Mouse (Mus musculus) spleen, adult 18-20 months (tissue): ENCODE data around the gene Snx8.
"Not testable (repeated sequence)": the region's sequence is repeated elsewhere in the genome, so short reads cannot be mapped to it uniquely, and the experiment has no call there.

Experiments
- DNase-seq, 2 experiments: peaks; one replicate each; pipeline ENCODE4 v3.0.0; 2022; ENCODE audit warnings: mixed read lengths in 2 of 2

Gene Snx8

GRCm38 (mm10) chr5:140383559-140383958, 5.5 kb downstream of the Snx8 start:
- DNase-seq: peak; percentile 40 to 58

DNA sequence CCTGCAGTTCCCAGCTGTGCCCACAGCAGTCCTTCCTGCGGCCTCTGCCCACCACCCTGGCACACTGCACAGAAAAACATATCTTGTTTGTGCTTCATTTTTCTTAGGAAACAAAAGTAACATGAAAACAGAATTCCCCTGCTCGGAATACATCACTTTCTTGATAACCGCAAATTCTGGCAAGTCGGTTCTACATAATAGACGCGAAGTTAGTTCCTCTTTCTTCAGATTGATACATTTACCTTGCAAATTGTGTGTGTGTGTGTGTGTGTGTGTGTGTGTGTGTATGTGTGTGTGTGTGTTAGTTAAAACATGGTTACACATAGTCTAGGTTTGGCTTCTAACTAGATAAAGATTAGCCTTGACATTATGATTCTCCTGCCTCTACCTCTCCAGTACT, 6.4 kb downstream of the Snx8 start:
- peak in 1 of 2 experiments; percentile 50 for DNase-seq

- DNase-seq: no peak
These were observed 7.9 kb downstream of the Snx8 start for GRCm38 (mm10) chr5:140381156-140381555.

GRCm38 (mm10) chr5:140379299-140379698, 9.8 kb downstream of the Snx8 start:
- peak in 1 of 2 experiments; percentile 25 for DNase-seq

DNA sequence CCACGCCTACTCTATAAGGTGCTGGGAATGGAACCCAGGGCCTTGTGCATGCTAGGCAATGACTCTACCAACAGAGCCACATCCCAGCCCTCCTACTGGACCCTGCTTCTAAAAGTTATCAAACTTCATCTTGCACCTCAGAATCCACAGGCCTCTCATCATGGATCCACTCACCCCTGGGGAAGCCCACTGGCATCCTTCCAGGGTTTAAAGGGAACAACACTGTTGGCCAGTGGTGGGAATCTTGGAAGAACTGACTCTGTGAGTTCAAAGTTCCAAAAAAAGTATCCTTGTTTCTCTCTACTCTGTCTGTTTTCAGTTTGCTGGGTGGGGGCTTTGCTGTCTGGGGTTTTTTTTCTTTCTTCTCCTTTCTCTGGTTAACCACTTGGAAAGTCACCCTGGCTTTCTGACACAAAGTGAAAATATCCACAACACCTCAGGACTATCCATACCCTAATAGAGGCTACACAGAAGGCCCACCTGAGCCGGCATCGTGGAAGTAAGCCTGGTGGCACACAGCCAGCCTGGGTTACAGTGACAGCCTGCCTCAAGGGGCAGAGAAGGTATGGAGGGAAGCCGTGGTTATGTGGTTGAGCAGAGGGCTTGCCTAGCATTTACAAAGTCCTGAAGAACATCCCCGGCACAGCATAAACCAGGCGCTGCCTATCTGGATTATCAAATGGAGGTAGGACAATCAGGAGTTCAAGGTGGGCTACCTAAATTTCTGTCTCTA, 10.8 kb downstream of the Snx8 start:
- peak in 1 of 2 experiments; percentile 42 for DNase-seq

DNA sequence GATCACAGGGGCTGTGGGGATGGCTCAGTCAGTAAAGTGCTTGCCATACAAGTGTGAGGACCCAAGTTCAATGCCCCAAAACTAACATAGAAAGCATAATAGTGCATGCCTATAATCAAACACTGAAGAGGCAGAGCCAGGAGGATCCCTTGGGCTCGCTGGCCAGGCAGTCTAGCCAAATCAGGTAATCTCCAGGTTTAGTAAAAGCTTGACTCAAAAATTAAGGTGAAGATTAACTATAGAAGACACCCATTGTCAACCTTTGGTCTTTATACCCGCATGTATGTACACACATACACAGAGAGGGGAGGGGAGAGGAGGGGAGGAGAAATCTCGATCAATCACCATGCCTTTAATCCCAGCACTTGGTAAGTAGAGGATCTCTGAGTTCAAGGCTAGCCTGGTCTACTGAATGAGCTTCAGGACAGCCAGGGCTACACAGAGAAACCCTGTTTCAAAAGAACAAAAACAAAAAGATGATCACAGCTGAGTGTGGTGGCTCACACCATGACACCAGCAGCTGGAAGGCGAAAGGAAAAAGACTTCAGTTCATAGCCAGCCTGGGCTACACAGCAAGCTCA, 13.7 kb downstream of the Snx8 start:
- no peak for DNase-seq

GRCm38 (mm10) chr5:140374226-140374625, 14.8 kb downstream of the Snx8 start:
- DNase-seq: peak; percentile 43 to 47

DNA sequence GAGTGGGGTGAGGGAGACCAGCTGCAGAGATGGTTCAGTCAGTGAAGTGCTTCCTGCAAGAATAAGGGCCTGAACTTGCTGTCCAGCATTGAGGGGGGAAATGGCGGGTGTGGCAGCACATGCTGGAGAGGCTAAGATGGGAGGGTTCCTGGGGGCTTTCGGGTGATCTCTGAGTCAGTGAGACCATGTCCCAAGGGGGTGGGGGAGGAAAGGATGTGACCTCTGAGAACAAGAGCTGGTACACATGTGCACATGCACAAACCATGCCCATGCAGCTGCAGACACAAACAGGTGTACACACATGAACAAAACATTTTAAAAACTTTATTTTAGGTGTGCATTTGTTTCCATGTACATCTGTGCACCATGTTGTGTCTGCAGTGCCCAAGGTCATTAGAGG, 15.4 kb downstream of the Snx8 start:
- no peak for DNase-seq

DNA sequence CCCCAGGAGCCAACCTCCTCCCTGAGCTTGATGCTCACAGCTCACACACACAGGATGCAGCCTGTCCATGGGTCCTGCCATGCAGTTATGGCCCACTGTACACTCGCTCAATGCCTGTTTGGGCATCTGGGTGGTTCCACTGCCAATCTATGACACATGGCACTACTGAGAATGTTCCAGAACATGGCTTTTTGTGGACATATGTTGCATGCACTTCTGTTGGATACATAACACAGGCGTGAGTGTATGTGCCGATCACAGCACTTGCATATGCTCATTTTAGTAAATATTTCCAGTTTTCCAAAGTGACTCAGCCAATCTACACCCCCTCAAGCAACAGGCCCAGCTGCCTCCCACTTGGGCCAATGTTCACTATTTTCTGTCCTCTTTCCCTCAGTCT, 17.4 kb downstream of the Snx8 start:
- DNase-seq: no peak

DNA sequence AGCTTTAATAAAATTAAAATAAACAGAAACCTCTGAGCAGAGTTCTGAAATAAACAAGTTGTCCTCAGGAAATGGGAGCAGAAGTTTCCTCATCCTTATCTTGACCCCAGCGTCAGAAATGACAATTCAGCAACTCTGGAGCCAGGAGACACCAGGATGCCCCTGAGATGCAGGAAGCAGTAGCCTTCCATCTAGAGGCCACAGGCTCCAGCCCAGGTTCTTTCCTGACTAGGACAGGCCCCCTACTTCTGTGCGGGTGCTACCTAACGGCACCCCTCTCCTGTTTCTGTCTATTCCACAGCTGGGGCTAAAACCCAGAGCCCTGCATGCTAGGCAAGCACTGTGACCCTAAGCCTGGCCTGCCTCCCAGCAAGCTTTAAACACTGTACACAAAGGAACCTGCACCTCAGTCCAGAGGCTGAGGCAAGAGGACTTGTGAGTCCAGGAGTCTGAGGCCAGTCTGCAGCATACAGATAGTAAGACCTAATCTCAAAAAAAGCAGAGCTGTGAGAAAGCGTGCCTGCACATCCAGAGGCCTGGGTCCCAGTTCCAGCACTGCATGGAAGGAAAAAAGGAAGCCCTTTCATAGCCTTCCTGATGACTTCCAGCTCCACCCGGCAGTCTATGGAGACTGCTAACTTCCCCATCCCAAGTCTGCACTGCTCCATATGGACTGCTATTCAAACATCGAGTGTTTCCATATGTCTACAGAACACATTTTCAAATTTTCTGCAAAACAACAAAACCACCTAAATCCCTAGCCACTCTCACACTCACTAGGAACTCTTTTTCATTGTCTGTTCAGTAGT, 18.4 kb downstream of the Snx8 start:
- no peak for DNase-seq

DNA sequence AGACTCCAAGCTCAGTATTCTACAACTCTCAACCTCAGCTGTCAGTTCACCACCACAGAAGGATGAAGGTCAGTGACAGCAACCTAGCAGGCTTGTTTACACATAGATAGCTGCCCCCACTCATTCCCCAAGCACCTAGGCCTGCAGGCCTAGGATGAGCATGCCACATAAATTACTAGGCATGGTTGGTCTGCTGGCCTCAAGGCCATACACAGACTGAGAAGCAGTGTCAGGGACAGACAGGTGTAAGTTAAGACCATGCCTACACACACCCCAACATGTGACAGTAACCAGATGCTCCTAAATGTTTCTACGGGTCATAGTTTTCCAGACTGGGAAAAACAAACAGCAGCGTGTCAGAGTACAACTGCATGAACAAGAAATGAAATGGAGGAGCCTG, 19.6 kb downstream of the Snx8 start:
- DNase-seq: no peak

DNA sequence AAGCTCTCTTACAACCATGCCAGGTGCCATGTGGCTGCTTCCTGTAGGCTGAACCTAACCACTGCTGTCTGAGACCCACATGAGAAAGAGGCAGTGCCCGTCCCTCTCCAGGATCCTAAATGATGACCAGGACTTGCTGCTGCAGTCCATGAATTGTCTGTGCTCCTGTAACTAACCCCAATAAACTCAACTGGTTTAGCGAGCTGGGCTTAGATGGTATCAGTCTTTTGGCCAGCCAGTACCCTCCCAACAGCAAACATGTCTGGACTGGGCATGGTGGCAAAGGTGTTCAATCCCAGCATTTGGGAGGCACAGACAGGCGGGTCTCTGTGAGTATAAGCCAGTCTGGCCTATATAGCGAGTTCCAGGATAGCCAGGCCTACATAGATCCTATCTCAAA, 20.1 kb downstream of the Snx8 start:
- no peak for DNase-seq

DNA sequence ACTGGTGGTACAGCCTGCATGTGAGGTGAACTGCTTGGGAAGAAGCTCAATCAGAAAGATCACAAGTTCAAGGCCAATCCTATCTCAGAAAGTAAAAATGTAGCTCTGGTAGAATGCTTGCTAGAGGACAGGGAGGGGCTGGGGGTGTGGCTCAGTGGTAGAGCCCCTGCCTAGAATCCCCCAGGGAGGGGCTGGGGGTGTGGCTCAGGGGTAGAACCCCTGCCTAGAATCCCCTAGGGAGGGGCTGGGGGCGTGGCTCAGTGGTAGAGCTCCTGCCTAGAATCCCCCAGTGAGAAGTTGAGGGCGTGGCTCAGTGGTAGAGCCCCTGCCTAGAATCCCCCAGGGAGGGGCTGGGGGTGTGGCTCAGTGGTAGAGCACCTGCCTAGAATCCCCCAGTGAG, 20.9 kb downstream of the Snx8 start:
- not testable (repeated sequence) for DNase-seq

- DNase-seq: no peak
These were observed 24.6 kb downstream of the Snx8 start for GRCm38 (mm10) chr5:140364415-140364814.

DNA sequence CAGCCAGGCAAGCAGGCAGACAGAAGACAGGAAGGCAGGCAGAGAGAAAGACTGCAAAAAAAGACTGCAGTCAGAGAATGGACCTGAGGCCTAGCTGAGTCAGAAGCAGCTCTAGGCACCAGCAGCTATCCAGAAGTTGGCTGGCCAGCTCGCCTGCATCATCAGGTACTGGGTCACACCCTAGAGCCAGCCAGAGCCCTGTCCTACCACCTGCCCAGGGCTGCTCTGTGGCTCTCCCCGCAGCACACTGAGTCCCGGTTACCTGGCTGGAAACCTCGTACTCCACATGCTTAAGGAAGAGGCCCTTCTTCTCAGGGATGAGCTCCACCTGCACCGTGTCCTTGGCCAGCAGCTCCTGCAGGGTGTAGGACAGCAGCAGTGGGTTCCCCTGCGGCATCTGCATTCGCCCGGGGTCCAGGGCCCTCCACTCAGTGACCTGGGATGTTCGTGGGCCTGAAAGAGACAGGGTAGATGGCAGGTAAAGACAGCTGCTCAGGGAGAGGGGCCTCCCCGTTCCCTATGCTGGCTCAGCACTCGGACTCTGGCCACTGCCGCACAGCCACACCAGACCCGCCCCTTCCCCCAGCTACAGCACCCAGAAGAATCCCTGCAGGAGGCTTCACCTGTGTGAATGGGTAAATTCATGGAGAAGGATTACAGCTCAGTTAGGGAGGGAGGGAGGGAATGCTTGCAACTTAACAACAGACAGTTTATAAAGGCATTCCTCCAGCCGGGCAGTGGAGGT, 29.0 kb downstream of the Snx8 start:
- DNase-seq: no peak

GRCm38 (mm10) chr5:140357466-140357865, 31.6 kb downstream of the Snx8 start:
- no peak for DNase-seq

- no peak for DNase-seq
These were observed 33.1 kb downstream of the Snx8 start for GRCm38 (mm10) chr5:140355934-140356333.

GRCm38 (mm10) chr5:140352352-140352751, 36.7 kb downstream of the Snx8 start:
- no peak for DNase-seq

DNA sequence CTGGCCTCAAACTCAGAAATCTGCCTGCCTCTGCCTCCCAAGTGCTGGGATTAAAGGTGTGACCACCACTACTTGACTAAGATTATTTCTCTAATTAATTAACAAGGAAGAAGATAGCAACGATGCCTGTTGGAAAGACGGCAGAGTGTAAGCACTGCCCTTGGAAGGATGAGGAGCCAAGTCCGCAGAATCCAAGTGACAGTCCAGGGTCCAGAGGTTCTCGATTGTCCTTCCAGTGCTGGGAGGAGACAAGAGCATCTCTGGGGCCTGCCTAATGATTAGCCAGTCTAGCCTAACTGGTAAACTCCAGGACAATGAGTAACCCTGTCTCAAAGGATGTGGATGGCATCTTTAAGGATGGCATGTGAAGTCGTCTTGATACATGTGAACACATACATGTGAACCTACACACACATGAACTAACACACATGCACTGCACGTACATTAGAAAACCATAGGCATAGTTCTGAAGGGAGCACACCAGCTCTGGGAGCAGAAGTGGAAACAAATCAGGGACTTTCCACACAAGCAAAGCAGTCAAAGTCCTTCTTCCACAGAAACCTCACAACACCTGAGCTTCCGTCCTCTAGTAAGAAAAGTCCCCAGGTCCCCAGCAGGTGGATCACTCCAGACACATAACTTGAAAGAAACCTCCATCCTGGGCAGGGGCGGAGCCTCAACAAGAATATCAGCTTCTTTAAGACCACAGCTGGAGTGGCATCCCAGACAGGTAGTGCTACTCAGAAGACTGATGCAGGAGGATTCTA, 38.1 kb downstream of the Snx8 start:
- DNase-seq: no peak

GRCm38 (mm10) chr5:140349882-140350281, 39.2 kb downstream of the Snx8 start:
- DNase-seq: no peak

GRCm38 (mm10) chr5:140346050-140346449, 43.0 kb downstream of the Snx8 start:
- no peak for DNase-seq

DNA sequence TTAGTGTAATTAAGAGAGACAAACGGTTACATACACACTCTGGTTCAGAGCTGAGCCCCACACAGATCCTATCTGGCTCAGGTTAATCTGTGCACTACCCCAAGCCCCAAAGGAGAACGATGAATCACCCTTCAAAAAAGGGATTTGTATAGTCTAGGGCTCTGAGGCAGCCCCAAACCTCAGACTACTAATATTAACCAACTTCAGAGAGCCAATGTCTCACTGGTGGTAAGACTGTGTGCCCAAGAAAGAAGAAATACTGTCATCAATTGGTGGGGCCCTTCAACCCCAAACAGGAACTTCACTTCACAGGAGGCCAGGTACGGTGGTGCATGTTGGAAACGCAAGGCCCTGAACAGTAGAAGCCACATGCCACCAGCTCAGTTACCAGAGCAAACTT, 43.8 kb downstream of the Snx8 start:
- DNase-seq: no peak
